Mouse (Mus musculus) skeletal muscle tissue, adult 2 months (tissue): Measurements from ENCODE around the gene Ntng2.

Source experiments
- DNase-seq: peaks from one replicate; pipeline ENCODE4 v3.0.0-alpha.2; 2012; ENCODE audit warnings: low read depth, low spot score

Ntng2 gene

GRCm38 (mm10) chr2:29237623-29238022 is 15.2 kb downstream of the Ntng2 start:
- peak; percentile 87 for DNase-seq

- no peak for DNase-seq
These were observed 17.0 kb downstream of the Ntng2 start for GRCm38 (mm10) chr2:29235811-29236210.

GRCm38 (mm10) chr2:29235026-29235425 is 17.8 kb downstream of the Ntng2 start:
- no peak for DNase-seq

GRCm38 (mm10) chr2:29234002-29234401 is 18.8 kb downstream of the Ntng2 start:
- no peak for DNase-seq

GRCm38 (mm10) chr2:29230191-29230835 is 22.5 kb downstream of the Ntng2 start:
- no peak for DNase-seq

- DNase-seq, result no peak
These were observed 26.1 kb downstream of the Ntng2 start for GRCm38 (mm10) chr2:29226671-29227070.

GRCm38 (mm10) chr2:29223591-29224262 is 29.1 kb downstream of the Ntng2 start:
- DNase-seq, result no peak

GRCm38 (mm10) chr2:29222302-29222701 is 30.5 kb downstream of the Ntng2 start:
- DNase-seq, result peak; percentile 63

- no peak for DNase-seq
These were observed 34.0 kb downstream of the Ntng2 start for GRCm38 (mm10) chr2:29218831-29219230.

GRCm38 (mm10) chr2:29217897-29218296 is 34.9 kb downstream of the Ntng2 start:
- DNase-seq, result peak; percentile 92

GRCm38 (mm10) chr2:29217042-29217441 is 35.8 kb downstream of the Ntng2 start:
- DNase-seq, result no peak

GRCm38 (mm10) chr2:29216286-29217012 is 36.4 kb downstream of the Ntng2 start:
- peak; percentile 81 for DNase-seq

GRCm38 (mm10) chr2:29206156-29206555 is 46.6 kb downstream of the Ntng2 start:
- DNase-seq, result no peak

- DNase-seq, result no peak
These were observed 51.4 kb downstream of the Ntng2 start for GRCm38 (mm10) chr2:29201223-29201955.

- peak; percentile 48 for DNase-seq
These were observed 52.9 kb downstream of the Ntng2 start for GRCm38 (mm10) chr2:29199909-29200308.

GRCm38 (mm10) chr2:29198446-29198845 is 54.4 kb downstream of the Ntng2 start:
- DNase-seq, result peak; percentile 58

- DNase-seq, result no peak
These were observed 56.0 kb downstream of the Ntng2 start for GRCm38 (mm10) chr2:29196844-29197243.

GRCm38 (mm10) chr2:29194547-29195463 is 58.0 kb downstream of the Ntng2 start:
- peak; percentile 40 for DNase-seq

GRCm38 (mm10) chr2:29193819-29194546 is 58.8 kb downstream of the Ntng2 start:
- no peak for DNase-seq

- DNase-seq, result no peak
These were observed 60.1 kb downstream of the Ntng2 start for GRCm38 (mm10) chr2:29192629-29193278.
